Mouse (Mus musculus): ENCODE measurements around the gene A030003K21Rik. TPM values are rescaled to one million over a fixed set of nuclear protein-coding genes. Genes with fewer than 3 reads are reported as not detected.
"Not testable (repeated sequence)": the region's sequence is repeated elsewhere in the genome, so short reads cannot be mapped to it uniquely, and the experiment has no call there.

The A030003K21Rik gene
- polyA plus RNA-seq, 1 experiment from 2014 or later: not detected

DNA sequence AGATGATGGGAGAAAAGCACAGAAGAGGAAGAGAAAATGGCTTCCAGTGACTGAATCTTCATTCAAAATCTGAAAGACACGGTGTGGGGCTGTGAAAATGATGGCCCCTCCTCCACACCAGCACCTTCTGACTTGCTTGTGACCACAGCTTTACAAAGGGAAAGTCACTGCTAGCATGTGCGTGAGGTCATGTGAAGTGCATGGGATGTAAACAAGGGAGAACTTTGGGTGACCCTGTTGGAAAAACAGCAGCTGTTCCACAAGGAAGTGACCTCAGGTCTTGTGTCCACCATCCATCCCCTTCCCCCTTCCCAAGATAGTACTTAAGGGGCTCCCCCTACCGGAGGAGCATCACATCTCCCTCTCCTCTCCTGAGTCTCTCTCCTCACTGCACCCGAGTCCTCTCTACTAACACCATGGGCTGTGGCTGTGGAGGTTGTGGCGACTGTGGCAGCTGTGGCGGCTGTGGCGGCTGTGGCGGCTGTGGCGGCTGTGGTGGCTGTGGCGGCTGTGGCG, 16.7 kb upstream of the A030003K21Rik start, which contains the start of gene Gm47955:
Gm47955 (plus strand) TSS at position 417 of the 516 bp plus-strand sequence.
- Histone ChIP-seq H3K27ac (replicated peaks) (no peak within 1 kb of the TSS), H3K9ac (no peak within 1 kb of the TSS), H3K4me2 (no peak within 1 kb of the TSS), H3K27me3 (no peaks in the 10 kb centered on the region), H3K4me1 (replicated peaks) (no peaks in the 10 kb centered on the region), H3K4me3 (no peak within 1 kb of the TSS), H3K9me3 (no peaks in the 10 kb centered on the region), H3K36me3 (no peaks in the 10 kb centered on the region)
- ATAC-seq (ENCODE audit: low FRiP score, low read depth): no peak
- 96% methylated on average over 11 of the region's 11 CpGs for WGBS

DNA sequence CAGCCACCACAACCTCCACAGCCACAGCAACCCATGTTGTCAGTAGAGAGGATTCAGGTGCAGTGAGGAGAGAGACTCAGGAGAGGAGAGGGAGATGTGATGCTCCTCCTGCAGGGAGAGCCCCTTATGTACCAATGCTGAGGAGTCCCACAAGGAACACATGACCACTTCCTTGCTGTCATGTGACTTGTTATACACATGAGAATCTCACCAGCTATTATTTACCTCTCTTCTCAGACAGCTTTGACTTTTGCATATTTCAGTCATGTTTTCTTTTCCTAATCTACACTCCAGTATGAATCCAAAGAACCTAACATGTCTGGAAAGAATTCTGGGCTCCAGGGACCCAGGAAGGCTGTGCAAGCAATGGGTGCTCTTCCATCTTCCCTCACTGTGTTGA, 12.7 kb upstream of the A030003K21Rik start, which contains the start of gene Gm7544:
Gm7544 (minus strand) TSS at position 101 of the 400 bp plus-strand sequence.
- H3K27ac ChIP-seq (replicated peaks); H3K4me3 ChIP-seq; H3K36me3 ChIP-seq; H3K4me1 ChIP-seq (replicated peaks); ATAC-seq (ENCODE audit: low FRiP score, low read depth); H3K27me3 ChIP-seq; H3K9me3 ChIP-seq; H3K4me2 ChIP-seq; H3K9ac ChIP-seq: not testable (repeated sequence)

- Histone ChIP-seq H3K4me1 (replicated peaks) (no peaks in the 10 kb centered on the region), H3K27ac (replicated peaks) (no peak overlapping the region), H3K9ac (no peak overlapping the region), H3K4me3 (no peak overlapping the region), H3K27me3 (no peaks in the 10 kb centered on the region), H3K9me3 (no peaks in the 10 kb centered on the region), H3K4me2 (no peak overlapping the region), H3K36me3 (no peaks in the 10 kb centered on the region)
- ATAC-seq (ENCODE audit: low FRiP score, low read depth): no peak
- WGBS: 85% methylated on average over 2 of the region's 2 CpGs
These were observed 5.4 kb upstream of the A030003K21Rik start for GRCm38 (mm10) chr1:82948601-82949000.

DNA sequence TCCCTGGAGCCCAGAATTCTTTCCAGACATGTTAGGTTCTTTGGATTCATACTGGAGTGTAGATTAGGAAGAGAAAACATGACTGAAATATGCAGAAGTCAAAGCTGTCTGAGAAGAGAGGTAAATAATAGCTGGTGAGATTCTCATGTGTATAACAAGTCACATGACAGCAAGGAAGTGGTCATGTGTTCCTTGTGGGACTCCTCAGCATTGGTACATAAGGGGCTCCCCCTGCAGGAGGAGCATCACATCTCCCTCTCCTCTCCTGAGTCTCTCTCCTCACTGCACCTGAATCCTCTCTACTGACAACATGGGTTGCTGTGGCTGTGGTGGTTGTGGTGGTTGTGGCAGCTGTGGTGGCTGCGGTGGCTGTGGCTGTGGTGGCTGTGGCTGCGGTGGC, 2.8 kb upstream of the A030003K21Rik start:
- not testable (repeated sequence) for H3K27ac ChIP-seq (replicated peaks); H3K4me2 ChIP-seq; H3K9me3 ChIP-seq; H3K4me1 ChIP-seq (replicated peaks); H3K36me3 ChIP-seq; H3K9ac ChIP-seq; H3K4me3 ChIP-seq; ATAC-seq (ENCODE audit: low FRiP score, low read depth); H3K27me3 ChIP-seq
- WGBS: 100% methylated on average over 2 of the region's 2 CpGs

DNA sequence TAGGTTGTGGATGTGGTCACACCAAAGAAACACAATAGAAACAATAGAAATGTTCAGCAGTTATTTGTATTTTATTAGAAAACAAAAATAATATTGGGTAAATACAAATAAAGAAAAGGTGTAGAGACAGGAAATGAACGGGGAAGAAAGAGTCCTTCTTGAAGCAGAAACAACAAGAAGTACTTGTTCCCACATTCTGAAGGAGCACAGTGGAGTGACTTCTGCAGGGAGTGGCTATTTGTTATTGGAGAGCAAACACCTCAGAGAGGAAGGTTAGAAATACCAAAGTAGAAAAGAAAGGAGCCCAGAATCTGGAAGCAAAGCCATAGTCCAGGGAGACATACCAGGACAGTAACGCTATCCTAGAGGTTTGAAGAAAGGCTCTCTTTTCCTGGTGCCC, 683 bp downstream of the A030003K21Rik start:
- 90% methylated on average over 2 of the region's 2 CpGs for WGBS

DNA sequence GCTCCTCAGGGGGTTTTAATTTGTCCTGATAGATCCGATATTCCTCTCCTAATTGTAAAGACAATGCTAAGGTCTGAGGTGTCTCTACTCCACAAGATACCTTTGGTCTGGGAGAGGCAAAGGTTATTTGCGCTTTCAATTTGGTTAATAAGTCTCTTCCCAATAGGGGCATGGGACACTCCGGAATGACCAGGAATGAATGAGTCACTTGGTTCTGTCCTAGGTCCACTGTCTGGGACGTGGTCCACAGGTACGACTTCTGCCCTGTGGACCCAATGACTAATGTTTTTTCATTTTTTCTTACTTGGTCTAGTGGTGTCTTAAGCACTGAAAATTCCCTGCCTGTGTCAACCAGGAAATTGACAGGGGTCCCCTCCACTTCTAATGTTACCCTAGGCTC, 4.5 kb downstream of the A030003K21Rik start:
- Histone ChIP-seq H3K27me3 (no peaks in the 10 kb centered on the region), H3K4me2 (no peak overlapping the region), H3K36me3 (no peaks in the 10 kb centered on the region), H3K4me1 (replicated peaks) (no peaks in the 10 kb centered on the region), H3K9me3 (no peaks in the 10 kb centered on the region), H3K4me3 (no peak overlapping the region), H3K27ac (replicated peaks) (no peak overlapping the region), H3K9ac (no peak overlapping the region)
- WGBS: 94% methylated on average over 5 of the region's 5 CpGs
- ATAC-seq (ENCODE audit: low FRiP score, low read depth): no peak

More for the DNA sequence above, 683 bp downstream of the A030003K21Rik start:
- ATAC-seq (ENCODE audit: low FRiP score, low read depth); H3K9me3 ChIP-seq; H3K9ac ChIP-seq; H3K27me3 ChIP-seq; H3K27ac ChIP-seq (replicated peaks); H3K4me3 ChIP-seq; H3K36me3 ChIP-seq; H3K4me2 ChIP-seq; H3K4me1 ChIP-seq (replicated peaks): not testable (repeated sequence)

- not testable (repeated sequence) for H3K27me3 ChIP-seq; H3K9me3 ChIP-seq; H3K4me3 ChIP-seq; H3K4me2 ChIP-seq; H3K9ac ChIP-seq; H3K4me1 ChIP-seq (replicated peaks); H3K27ac ChIP-seq (replicated peaks); H3K36me3 ChIP-seq; ATAC-seq (ENCODE audit: low FRiP score, low read depth)
- no CpG with 5 or more reads among the region's 6 CpGs for WGBS
These were observed 11.9 kb downstream of the A030003K21Rik start, which contains the start of gene Gm6217 for GRCm38 (mm10) chr1:82931326-82931725. Gm6217 (minus strand) TSS chr1:82931399.

DNA sequence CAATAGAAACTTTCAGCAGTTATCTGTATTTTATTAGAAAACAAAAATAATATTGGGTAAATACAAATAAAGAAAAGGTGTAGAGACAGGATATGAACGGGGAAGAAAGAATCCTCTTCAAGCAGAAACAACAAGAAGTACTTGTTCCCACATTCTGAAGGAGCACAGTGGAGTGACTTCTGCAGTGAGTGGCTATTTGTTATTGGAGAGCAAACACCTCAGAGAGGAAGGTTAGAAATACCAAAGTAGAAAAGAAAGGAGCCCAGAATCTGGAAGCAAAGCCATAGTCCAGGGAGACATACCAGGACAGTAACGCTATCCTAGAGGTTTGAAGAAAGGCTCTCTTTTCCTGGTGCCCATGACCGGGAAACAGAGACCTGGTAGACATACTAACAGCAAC, 12.6 kb downstream of the A030003K21Rik start:
- not testable (repeated sequence) for ATAC-seq (ENCODE audit: low FRiP score, low read depth); H3K27ac ChIP-seq (replicated peaks); H3K9me3 ChIP-seq; H3K4me1 ChIP-seq (replicated peaks); H3K4me3 ChIP-seq; H3K4me2 ChIP-seq; H3K36me3 ChIP-seq; H3K9ac ChIP-seq; H3K27me3 ChIP-seq
- WGBS: 86% methylated on average over 2 of the region's 3 CpGs

DNA sequence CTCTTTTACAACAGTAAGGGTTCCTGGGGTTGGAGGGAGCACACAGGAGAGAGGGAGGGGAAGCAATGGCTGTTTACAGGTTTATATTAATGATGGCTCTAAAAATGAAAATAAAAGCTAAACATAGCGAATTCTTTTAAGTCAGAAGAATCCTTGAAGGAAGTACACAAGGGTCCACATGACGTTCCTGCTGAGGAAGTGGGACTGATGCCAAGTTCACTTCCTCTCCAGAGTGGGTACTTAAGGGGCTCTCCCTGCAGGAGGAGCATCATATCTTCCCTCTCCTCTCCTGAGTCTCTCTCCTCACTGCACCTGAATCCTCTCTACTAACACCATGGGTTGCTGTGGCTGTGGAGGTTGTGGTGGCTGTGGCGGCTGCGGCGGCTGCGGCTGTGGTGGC, 18.5 kb downstream of the A030003K21Rik start, which contains the start of gene A030014E15Rik:
A030014E15Rik (plus strand) TSS at position 268 of the 400 bp plus-strand sequence.
- ATAC-seq (ENCODE audit: low FRiP score, low read depth): no peak
- H3K9ac ChIP-seq: no peak within 1 kb of the TSS
- H3K4me3 ChIP-seq: no peak within 1 kb of the TSS
- no peaks in the 10 kb centered on the region for H3K9me3 ChIP-seq
- H3K4me2 ChIP-seq: no peak within 1 kb of the TSS
- no peaks in the 10 kb centered on the region for H3K27me3 ChIP-seq
- H3K4me1 ChIP-seq (replicated peaks): no peaks in the 10 kb centered on the region
- WGBS: 93% methylated on average over 6 of the region's 6 CpGs
- no peak within 1 kb of the TSS for H3K27ac ChIP-seq (replicated peaks)
- no peaks in the 10 kb centered on the region for H3K36me3 ChIP-seq

- not testable (repeated sequence) for H3K36me3 ChIP-seq; H3K27me3 ChIP-seq; ATAC-seq (ENCODE audit: low FRiP score, low read depth); H3K4me2 ChIP-seq; H3K9me3 ChIP-seq; H3K27ac ChIP-seq (replicated peaks); H3K4me1 ChIP-seq (replicated peaks); H3K4me3 ChIP-seq; H3K9ac ChIP-seq
- WGBS: 96% methylated on average over 5 of the region's 5 CpGs
These were observed 29.8 kb downstream of the A030003K21Rik start for GRCm38 (mm10) chr1:82913434-82913833.

DNA sequence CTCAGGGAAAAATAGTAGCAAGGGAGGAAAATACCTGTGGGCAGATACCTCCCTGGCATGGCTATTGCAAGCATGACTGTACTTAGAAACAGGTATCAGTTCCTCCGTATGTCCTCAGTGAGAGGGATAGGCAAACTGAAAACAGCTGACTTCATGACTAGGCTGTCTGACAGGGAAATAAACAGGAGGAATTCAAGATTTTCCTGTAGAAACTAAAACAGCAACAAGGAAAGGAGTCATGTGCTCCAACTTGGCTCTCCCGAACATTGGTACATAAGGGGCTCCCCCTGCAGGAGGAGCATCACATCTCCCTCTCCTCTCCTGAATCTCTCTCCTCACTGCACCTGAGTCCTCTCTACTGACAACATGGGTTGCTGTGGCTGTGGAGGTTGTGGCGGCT, 30.2 kb downstream of the A030003K21Rik start, which contains the start of gene A030005L19Rik:
A030005L19Rik (plus strand) TSS at position 301 of the 400 bp plus-strand sequence.
- Histone ChIP-seq H3K4me1 (replicated peaks) (no peaks in the 10 kb centered on the region), H3K27me3 (no peaks in the 10 kb centered on the region), H3K4me2 (no peak within 1 kb of the TSS), H3K9ac (no peak within 1 kb of the TSS), H3K36me3 (no peaks in the 10 kb centered on the region), H3K27ac (replicated peaks) (no peak within 1 kb of the TSS), H3K9me3 (no peaks in the 10 kb centered on the region), H3K4me3 (no peak within 1 kb of the TSS)
- WGBS: 86% methylated on average over 3 of the region's 3 CpGs
- no peak for ATAC-seq (ENCODE audit: low FRiP score, low read depth)

DNA sequence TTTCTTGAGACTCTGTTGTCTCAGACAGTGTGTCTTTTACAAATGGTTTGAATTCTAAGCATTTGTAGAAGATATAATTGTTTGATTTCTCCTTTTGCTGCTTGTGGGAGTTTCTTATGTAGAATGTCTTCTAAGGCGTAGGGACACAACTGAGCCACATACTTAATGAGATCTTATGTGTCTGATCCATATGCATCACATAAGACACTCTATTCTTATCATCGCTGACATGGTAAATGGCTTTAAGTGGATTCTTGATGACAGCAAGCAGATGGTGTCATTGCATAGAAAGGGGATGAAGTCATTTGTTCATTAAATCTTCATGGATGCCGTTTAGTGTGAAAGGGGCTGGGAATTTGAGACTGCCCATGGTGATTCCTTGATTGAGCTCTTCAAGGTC, 37.3 kb downstream of the A030003K21Rik start:
- Histone ChIP-seq H3K36me3 (peaks cover 10% of the 10 kb centered on the region; the same call in 1 of the 2 replicates), H3K9ac (no peak overlapping the region), H3K27ac (replicated peaks) (no peak overlapping the region), H3K4me1 (replicated peaks) (no peaks in the 10 kb centered on the region), H3K4me3 (no peak overlapping the region), H3K9me3 (no peaks in the 10 kb centered on the region), H3K4me2 (no peak overlapping the region), H3K27me3 (no peaks in the 10 kb centered on the region)
- 54% methylated on average over 3 of the region's 3 CpGs for WGBS
- ATAC-seq (ENCODE audit: low FRiP score, low read depth): 0 out of 2 replicates have a peak, but pooled peaks have one; percentile 13

DNA sequence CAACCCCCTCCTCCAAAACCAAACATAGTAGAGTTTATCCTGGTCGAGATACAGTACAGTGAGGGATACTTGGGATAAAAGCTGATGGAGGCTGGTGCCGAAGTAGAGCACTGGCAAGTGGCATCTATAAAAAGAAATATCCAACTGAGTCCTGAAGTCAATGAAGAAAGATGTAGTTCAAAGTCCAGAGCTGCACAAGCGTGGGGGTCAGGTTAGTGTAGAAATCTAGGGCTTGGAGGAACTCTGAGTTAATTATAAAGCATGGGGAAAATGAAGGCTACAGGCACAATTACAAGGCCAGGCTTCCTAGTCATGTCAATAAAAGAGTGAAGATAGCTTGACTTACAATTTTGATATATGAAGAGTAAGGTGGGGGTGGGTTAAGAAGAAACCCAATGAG, 42.0 kb downstream of the A030003K21Rik start:
- ATAC-seq (ENCODE audit: low FRiP score, low read depth): no peak
- 98% methylated on average over 3 of the region's 3 CpGs for WGBS
- no peaks in the 10 kb centered on the region for H3K4me1 ChIP-seq (replicated peaks)

More for the DNA sequence above, 42.0 kb downstream of the A030003K21Rik start:
- no peak overlapping the region for H3K4me3 ChIP-seq
- H3K27me3 ChIP-seq: no peaks in the 10 kb centered on the region
- no peak overlapping the region for H3K9ac ChIP-seq
- no peak overlapping the region for H3K27ac ChIP-seq (replicated peaks)
- H3K4me2 ChIP-seq: no peak overlapping the region
- H3K9me3 ChIP-seq: no peaks in the 10 kb centered on the region
- H3K36me3 ChIP-seq: peaks cover 18% of the 10 kb centered on the region; the same call in 1 of the 2 replicates
